In genomic region chr14:120831397-120831796, GRCm38 (mm10) we compare ENCODE assay signal across 7 mouse cellular contexts.
A peak's percentile ranks its signal among the peaks of the same experiment; 100 is the strongest.
DNase-seq lines count a peak whose midpoint lies in the region; TF ChIP-seq lines count a peak whose summit lies in the region.

No protein-coding gene starts in this region.

- H3ac ChIP-seq in myocyte (ENCODE audit: control insufficient read depth, insufficient read length): no peak overlapping the region

- TF ChIP-seq POLR2A in CH12.LX (IDR thresholded peaks at IDR 0.05; ENCODE audit: low read depth, low read length) (no peak), myocyte (IDR thresholded peaks at IDR 0.05; ENCODE audit: insufficient read length, low read depth) (no peak)

- no peak for DNase-seq in layer of hippocampus, adult 2 months (ENCODE audit: low spot score in 2 of 2)
- no peak for DNase-seq in layer of hippocampus, postnatal 25 days (ENCODE audit: extremely low spot score in 1 of 2, low spot score in 1 of 2)
- peak; percentile 7 for DNase-seq in CD4-positive helper T cell, adult 2 months (ENCODE audit: low read depth, low spot score)
- peak; percentile 68 for DNase-seq in CH12.LX (ENCODE audit: extremely low read depth)
- no peak for DNase-seq in heart, adult 11 months
- DNase-seq in layer of hippocampus, adult 18-20 months (ENCODE audit: low spot score in 2 of 2): no peak

- TF ChIP-seq CTCF in layer of hippocampus, adult 2 months (conservative IDR thresholded peaks at IDR 0.05): no peak
- TF ChIP-seq CTCF in CH12.LX (conservative IDR thresholded peaks at IDR 0.05 in 1 of 2, IDR thresholded peaks at IDR 0.05 in 1 of 2; ENCODE audit: low read depth in 2 of 2, low read length in 2 of 2): no peak

- peak overlapping the region; percentile 91 for H3K27ac ChIP-seq in layer of hippocampus, adult 2 months
- H3K27ac ChIP-seq in CH12.LX (ENCODE audit: insufficient read depth, low read depth): 0 out of 2 replicates have a peak overlapping the region, but pooled peaks have one; percentile 20

- in situ Hi-C loops in CH12.LX (cut with MboI; ENCODE audit: low pct_ligation_motif_present, low pct_unique_long_range_greater_than_20kb, low sequenced_read_pairs): loop anchor here (10.0 kb wide), 3 partner anchors 83 to 623 kb away; partner anchors contain the start of gene Ipo5

- no peak for TF ChIP-seq RAD21 in CH12.LX (IDR thresholded peaks at IDR 0.05; ENCODE audit: low read depth, low read length)

- H3K27me3 ChIP-seq in CH12.LX (replicated peaks): no peaks in the 10 kb centered on the region
- H3K27me3 ChIP-seq in myocyte (ENCODE audit: control insufficient read depth, insufficient read depth, insufficient read length): no peaks in the 10 kb centered on the region

- H3K79me2 ChIP-seq in CH12.LX (replicated peaks; ENCODE audit: control insufficient read depth, extremely low read depth, insufficient read depth, poor library complexity, severe bottlenecking) (no peaks in the 10 kb centered on the region), myocyte (ENCODE audit: control insufficient read depth, insufficient read depth) (no peaks in the 10 kb centered on the region)

- H3K36me3 ChIP-seq in CH12.LX (replicated peaks in 1 of 2; ENCODE audit: control insufficient read depth in 1 of 2, insufficient read depth in 1 of 2, low read length in 1 of 2): no peaks in the 10 kb centered on the region
- H3K36me3 ChIP-seq in myocyte (ENCODE audit: control insufficient read depth, insufficient read depth): no peaks in the 10 kb centered on the region

- peaks cover 23 to 50% of the 10 kb centered on the region in 2 experiments for H3K4me1 ChIP-seq in CH12.LX (ENCODE audit: control insufficient read depth in 1 of 2, insufficient read depth in 2 of 2)

- H3K4me3 ChIP-seq in layer of hippocampus, adult 2 months: no peak overlapping the region
- H3K4me3 ChIP-seq in CH12.LX (replicated peaks in 1 of 3; ENCODE audit: low read depth in 2 of 3, low read length in 2 of 3, poor library complexity in 1 of 3): peak overlapping the region in 2 of 3 experiments; percentile 1 to 8
- H3K4me3 ChIP-seq in myocyte: peak overlapping the region; percentile 13

- H3K9ac ChIP-seq in CH12.LX (ENCODE audit: insufficient read depth, low read depth): peak overlapping the region; percentile 32; the same call in 1 of the 2 replicates

- dilution Hi-C loops in CH12.LX (cut with MboI; ENCODE audit: extremely low pct_ligation_motif_present, extremely low pct_unique_long_range_greater_than_20kb, low sequenced_read_pairs): no loop called here

- no peaks in the 10 kb centered on the region for H3K9me3 ChIP-seq in CH12.LX (replicated peaks; ENCODE audit: low read length)

- peak overlapping the region; percentile 37; the same call in 1 of the 2 replicates for H3K4me2 ChIP-seq in CH12.LX (ENCODE audit: insufficient read depth, low read depth, poor library complexity, severe bottlenecking)
- H3K4me2 ChIP-seq in myocyte (ENCODE audit: low read depth): peak overlapping the region; percentile 89

- TF ChIP-seq EP300 in CH12.LX (IDR thresholded peaks at IDR 0.05; ENCODE audit: low read length): no peak; the same call in 1 of the 2 replicates

TF ChIP-seq in CH12.LX, 34 proteins besides CTCF, POLR2A, EP300 and RAD21:
- no peak for TF ChIP-seq IRF4 (IDR thresholded peaks at IDR 0.05; ENCODE audit: low read depth, low read length)
- no peak for TF ChIP-seq UBTF (IDR thresholded peaks at IDR 0.05; ENCODE audit: low read depth, low read length)
- TF ChIP-seq ETS1 (conservative IDR thresholded peaks at IDR 0.05; ENCODE audit: low read depth, low read length): peak; percentile 32; the same call in 1 of the 2 replicates
- TF ChIP-seq POLR2AphosphoS2 (IDR thresholded peaks at IDR 0.05; ENCODE audit: low read depth, low read length): no peak
- TF ChIP-seq ZC3H11A (IDR thresholded peaks at IDR 0.05; ENCODE audit: low read depth, low read length): no peak
- peak; percentile 64; the same call in 1 of the 2 replicates for TF ChIP-seq ZNF384 (IDR thresholded peaks at IDR 0.05; ENCODE audit: low read depth, low read length)
- TF ChIP-seq CHD1 (IDR thresholded peaks at IDR 0.05; ENCODE audit: low read depth, low read length): no peak
- TF ChIP-seq NRF1 (IDR thresholded peaks at IDR 0.05; ENCODE audit: low read depth, low read length): no peak
TF ChIP-seq in CH12.LX: peak in this region for 2.

TF ChIP-seq in myocyte, 11 proteins besides CTCF, POLR2A, EP300 and RAD21:
- TF ChIP-seq TCF3 (IDR thresholded peaks at IDR 0.05; ENCODE audit: insufficient read length, low read depth) (no peak), CEBPB (IDR thresholded peaks at IDR 0.05; ENCODE audit: insufficient read depth, poor library complexity, severe bottlenecking) (no peak), MYOD1 (IDR thresholded peaks at IDR 0.05; ENCODE audit: control insufficient read depth in 1 of 3, insufficient read length in 2 of 3, low read depth in 2 of 3) (no peak), SRF (IDR thresholded peaks at IDR 0.05; ENCODE audit: control insufficient read depth, insufficient read length, low read depth) (no peak), MAX (IDR thresholded peaks at IDR 0.05; ENCODE audit: low read depth) (no peak), E2F4 (IDR thresholded peaks at IDR 0.05; ENCODE audit: insufficient read depth) (no peak), MYOG (IDR thresholded peaks at IDR 0.05; ENCODE audit: control insufficient read depth in 1 of 3, insufficient read depth in 1 of 3, insufficient read length in 2 of 3, low read depth in 2 of 3) (no peak), POLR2AphosphoS2 (IDR thresholded peaks at IDR 0.05; ENCODE audit: insufficient read length, low read depth) (no peak), TCF12 (IDR thresholded peaks at IDR 0.05; ENCODE audit: insufficient read depth, poor library complexity, severe bottlenecking) (no peak), USF1 (IDR thresholded peaks at IDR 0.05; ENCODE audit: low read depth) (no peak), REST (IDR thresholded peaks at IDR 0.05; ENCODE audit: insufficient read depth, insufficient read length) (no peak)
TF ChIP-seq in myocyte: peak in this region for 0.

Comparison
In these comparisons a context has a peak if more than half of its experiments do, and no peak if none do; other contexts are left out.
1. DNase-seq: peak in CD4-positive helper T cell, adult 2 months (single experiment) and CH12.LX (single experiment); none in layer of hippocampus, adult 2 months (0 of 2), layer of hippocampus, postnatal 25 days (0 of 2), heart, adult 11 months (single experiment) and layer of hippocampus, adult 18-20 months (0 of 2).